Mouse (Mus musculus) liver, embryonic 14.5 days (tissue): ENCODE measurements around the gene Fam124a. TPM values are rescaled to one million over a fixed set of nuclear protein-coding genes. Genes with fewer than 3 reads are reported as not detected.

ENCODE experiments used
- ATAC-seq: fragments of 200-750 bp; cut with Nextera tagmentation; 2 replicates; pipeline ENCODE4 v1.8.0; 2017; ENCODE audit warnings: moderate number of reproducible peaks, mild to moderate bottlenecking, moderate library complexity; ENCODE audit not compliant: insufficient read depth
- DNase-seq, 3 experiments: peaks; one replicate each; pipeline ENCODE4 v3.0.0-alpha.2; 2012 to 2013; ENCODE audit warnings: low read depth in 3 of 3, low spot score in 3 of 3
- H3K27ac ChIP-seq: fragments of 300-500 bp; sonication (generic); 2 replicates; pipeline ENCODE4 v1.5.1; 2014; ENCODE audit warnings: moderate library complexity, mild to moderate bottlenecking, control low read depth, inconsistent platforms
- H3K27me3 ChIP-seq: fragments of 300-500 bp; sonication (generic); 2 replicates; pipeline ENCODE4 v1.6.1; 2014; ENCODE audit warnings: mild to moderate bottlenecking, low read length, moderate library complexity; ENCODE audit not compliant: control insufficient read depth, insufficient read depth
- H3K36me3 ChIP-seq: fragments of 300-500 bp; sonication (generic); replicated peaks from 2 replicates; pipeline ENCODE4 v1.6.1; 2014; ENCODE audit warnings: low read depth; ENCODE audit not compliant: control insufficient read depth, insufficient read depth
- H3K4me1 ChIP-seq, 2 experiments: fragments of 200-500 bp in 1 of 2; fragments of 300-500 bp in 1 of 2; sonication (generic) in 1 of 2; replicated peaks; 2 replicates each; pipeline ENCODE4 v1.6.1; 2012 to 2014; ENCODE audit warnings: antibody characterized with exemption in 1 of 2, inconsistent platforms in 1 of 2, low read length in 1 of 2; ENCODE audit not compliant: control insufficient read depth in 2 of 2, insufficient read depth in 2 of 2
- H3K4me2 ChIP-seq: fragments of 300-500 bp; sonication (generic); 2 replicates; pipeline ENCODE4 v1.6.1; 2014; ENCODE audit warnings: low read depth, mild to moderate bottlenecking, control low read depth, moderate library complexity
- H3K4me3 ChIP-seq, 2 experiments: fragments of 200-500 bp in 1 of 2; fragments of 300-500 bp in 1 of 2; sonication (generic) in 1 of 2; 2 replicates each; pipeline ENCODE4 v1.5.1; 2012 to 2014; ENCODE audit warnings: low read depth in 2 of 2, low read length in 2 of 2, mild to moderate bottlenecking in 2 of 2, control low read depth in 1 of 2, inconsistent platforms in 1 of 2, moderate library complexity in 1 of 2; ENCODE audit not compliant: insufficient read depth in 1 of 2
- H3K9ac ChIP-seq: fragments of 300-500 bp; sonication (generic); replicated peaks from 2 replicates; pipeline ENCODE4 v1.6.1; 2014; ENCODE audit warnings: mild to moderate bottlenecking, control low read depth, moderate library complexity
- H3K9me3 ChIP-seq: fragments of 300-500 bp; sonication (generic); 2 replicates; pipeline ENCODE4 v1.6.1; 2016; ENCODE audit warnings: low read length, mixed read lengths; ENCODE audit not compliant: control insufficient read depth
- CTCF ChIP-seq: IDR thresholded peaks from 2 replicates; pipeline ENCODE4 v1.5.1; 2016; ENCODE audit warnings: antibody characterized with exemption, low read depth, control low read depth
- EP300 ChIP-seq: IDR thresholded peaks from 2 replicates; pipeline ENCODE4 v1.6.1; 2016; ENCODE audit warnings: antibody characterized with exemption, low read depth
- WGBS: fragments of 180-500 bp; shearing (Covaris S2); extraction: QIAGEN DNeasy Blood & Tissue Kit; methylation state at CpG from one replicate; pipeline ENCODE4 v1.1.7; 2014; ENCODE audit not compliant: insufficient replicate concordance; 5-methylcytosine and 5-hydroxymethylcytosine counted together
- polyA plus RNA-seq, 2 experiments: library from polyadenylated mRNA; depleted of rRNA in 1 of 2; stranded (reverse) in 1 of 2; unstranded in 1 of 2; fragments of >200 nt; fragmentation: Nextera tagmentation in 1 of 2; extraction: Ambion mirVana in 1 of 2; gene quantifications; 2 replicates each; pipeline versions ENCODE4 v1.2.1 to v1.2.3; 2012 to 2014

Gene Fam124a
- polyA plus RNA-seq, 2 experiments: 1.4 to 1.8 TPM

GRCm38 (mm10) chr14:62651771-62652170, 96.2 kb downstream of the Fam124a start:
- ATAC-seq (no peak), DNase-seq (no peak)
- no peaks in the 10 kb centered on the region for H3K27me3 ChIP-seq
- 55% methylated on average over 3 of the region's 3 CpGs for WGBS
- no peak overlapping the region for H3K4me2 ChIP-seq
- H3K36me3 ChIP-seq: no peaks in the 10 kb centered on the region
- H3K9me3 ChIP-seq: no peaks in the 10 kb centered on the region
- H3K4me3 ChIP-seq: no peak overlapping the region
- no peaks in the 10 kb centered on the region for H3K4me1 ChIP-seq
- H3K9ac ChIP-seq: no peak overlapping the region
- H3K27ac ChIP-seq: no peak overlapping the region
- no peak for TF ChIP-seq EP300

- no peak overlapping the region for H3K4me2 ChIP-seq
- H3K36me3 ChIP-seq: no peaks in the 10 kb centered on the region
- H3K9me3 ChIP-seq: no peaks in the 10 kb centered on the region
- H3K27me3 ChIP-seq: no peaks in the 10 kb centered on the region
- H3K4me1 ChIP-seq: no peaks in the 10 kb centered on the region
- no peak for ATAC-seq
- no peak overlapping the region for H3K27ac ChIP-seq
- 69% methylated on average over 7 of the region's 7 CpGs for WGBS
- no peak for DNase-seq
- TF ChIP-seq EP300 (no peak), CTCF (no peak)
- no peak overlapping the region for H3K4me3 ChIP-seq
- no peak overlapping the region for H3K9ac ChIP-seq
These were observed 100.5 kb downstream of the Fam124a start for GRCm38 (mm10) chr14:62655996-62656395.

GRCm38 (mm10) chr14:62657469-62657868, 101.9 kb downstream of the Fam124a start:
- DNase-seq: no peak
- ATAC-seq: no peak
- H3K4me1 ChIP-seq: no peaks in the 10 kb centered on the region
- no peak overlapping the region for H3K4me3 ChIP-seq
- H3K9me3 ChIP-seq: no peaks in the 10 kb centered on the region
- no peaks in the 10 kb centered on the region for H3K27me3 ChIP-seq
- H3K27ac ChIP-seq: no peak overlapping the region
- H3K4me2 ChIP-seq: no peak overlapping the region
- 40% methylated on average over 3 of the region's 3 CpGs for WGBS
- H3K9ac ChIP-seq: no peak overlapping the region
- H3K36me3 ChIP-seq: no peaks in the 10 kb centered on the region
- TF ChIP-seq CTCF (no peak), EP300 (no peak)

Other genes with a start within 250 kb of the Fam124a start
- not detected in 2 replicates for gene Gucy1b2, start 99.4 kb upstream of the Fam124a start, polyA plus RNA-seq (2012; rRNA removed)
- not detected in 2 replicates for gene Gucy1b2, start 99.4 kb upstream of the Fam124a start, polyA plus RNA-seq (2014; fragmentation: Nextera tagmentation; extraction: Ambion mirVana)
- gene Gm4131, start 11.2 kb downstream of the Fam124a start, polyA plus RNA-seq (2012; rRNA removed): not detected in 2 replicates
- not detected in 2 replicates for gene Gm4131, start 11.2 kb downstream of the Fam124a start, polyA plus RNA-seq (2014; fragmentation: Nextera tagmentation; extraction: Ambion mirVana)
- gene Serpine3, start 107.9 kb downstream of the Fam124a start, polyA plus RNA-seq (2012; rRNA removed): not detected in 2 replicates
- gene Serpine3, start 107.9 kb downstream of the Fam124a start, polyA plus RNA-seq (2014; fragmentation: Nextera tagmentation; extraction: Ambion mirVana): not detected in 2 replicates
- 4.8 and 8.1 TPM in 2 replicates for gene Ints6, start 205.4 kb downstream of the Fam124a start, polyA plus RNA-seq (2012; rRNA removed)
- 15.1 and 15.3 TPM in 2 replicates for gene Ints6, start 205.4 kb downstream of the Fam124a start, polyA plus RNA-seq (2014; fragmentation: Nextera tagmentation; extraction: Ambion mirVana)